Mouse (Mus musculus) fat pad, adult 2 months (tissue): ENCODE results near the gene Ehd1.

Experiments
- DNase-seq: peaks from one replicate; pipeline ENCODE4 v3.0.0-alpha.2; 2011; ENCODE audit warnings: low read depth, low spot score; ENCODE audit errors: extremely low read depth

Ehd1 gene

GRCm38 (mm10) chr19:6260428-6260827, 16.1 kb upstream of the Ehd1 start:
- no peak for DNase-seq

- no peak for DNase-seq
Measured at GRCm38 (mm10) chr19:6260946-6261345, 15.6 kb upstream of the Ehd1 start.

- DNase-seq: no peak
Measured at GRCm38 (mm10) chr19:6261379-6261778, 15.1 kb upstream of the Ehd1 start.

- no peak for DNase-seq
Measured at GRCm38 (mm10) chr19:6262222-6262621, 14.3 kb upstream of the Ehd1 start.

- DNase-seq: no peak
Measured at GRCm38 (mm10) chr19:6262839-6263433, 13.6 kb upstream of the Ehd1 start.

GRCm38 (mm10) chr19:6264200-6264599, 12.3 kb upstream of the Ehd1 start:
- DNase-seq: no peak

- no peak for DNase-seq
Measured at GRCm38 (mm10) chr19:6264945-6265344, 11.6 kb upstream of the Ehd1 start.

- no peak for DNase-seq
Measured at GRCm38 (mm10) chr19:6265727-6266182, 10.8 kb upstream of the Ehd1 start.

- no peak for DNase-seq
Measured at GRCm38 (mm10) chr19:6267306-6268169, 9.0 kb upstream of the Ehd1 start.

- DNase-seq: no peak
Measured at GRCm38 (mm10) chr19:6268170-6268528, 8.4 kb upstream of the Ehd1 start.

- DNase-seq: no peak
Measured at GRCm38 (mm10) chr19:6268670-6269132, 7.8 kb upstream of the Ehd1 start.

- no peak for DNase-seq
Measured at GRCm38 (mm10) chr19:6269798-6270475, 6.6 kb upstream of the Ehd1 start.

GRCm38 (mm10) chr19:6270661-6271060, 5.9 kb upstream of the Ehd1 start:
- no peak for DNase-seq

- no peak for DNase-seq
Measured at GRCm38 (mm10) chr19:6271206-6271605, 5.3 kb upstream of the Ehd1 start.

GRCm38 (mm10) chr19:6272053-6272452, 4.5 kb upstream of the Ehd1 start:
- no peak for DNase-seq

- DNase-seq: no peak
Measured at GRCm38 (mm10) chr19:6272738-6273137, 3.8 kb upstream of the Ehd1 start.

GRCm38 (mm10) chr19:6273592-6273991, 2.9 kb upstream of the Ehd1 start:
- no peak for DNase-seq

- DNase-seq: no peak
Measured at GRCm38 (mm10) chr19:6273998-6274608, 2.4 kb upstream of the Ehd1 start.

- no peak for DNase-seq
Measured at GRCm38 (mm10) chr19:6275740-6276389, 660 bp upstream of the Ehd1 start.

GRCm38 (mm10) chr19:6277661-6278438, 1.3 kb downstream of the Ehd1 start:
- peak; percentile 99 for DNase-seq
